Mouse (Mus musculus): ENCODE measurements around the gene Ncmap. TPM values are rescaled to one million over a fixed set of nuclear protein-coding genes. Genes with fewer than 3 reads are reported as not detected.

Gene Ncmap
- total RNA-seq, 2 experiments from 2014 or later = 0.63 to 0.73 TPM

DNA sequence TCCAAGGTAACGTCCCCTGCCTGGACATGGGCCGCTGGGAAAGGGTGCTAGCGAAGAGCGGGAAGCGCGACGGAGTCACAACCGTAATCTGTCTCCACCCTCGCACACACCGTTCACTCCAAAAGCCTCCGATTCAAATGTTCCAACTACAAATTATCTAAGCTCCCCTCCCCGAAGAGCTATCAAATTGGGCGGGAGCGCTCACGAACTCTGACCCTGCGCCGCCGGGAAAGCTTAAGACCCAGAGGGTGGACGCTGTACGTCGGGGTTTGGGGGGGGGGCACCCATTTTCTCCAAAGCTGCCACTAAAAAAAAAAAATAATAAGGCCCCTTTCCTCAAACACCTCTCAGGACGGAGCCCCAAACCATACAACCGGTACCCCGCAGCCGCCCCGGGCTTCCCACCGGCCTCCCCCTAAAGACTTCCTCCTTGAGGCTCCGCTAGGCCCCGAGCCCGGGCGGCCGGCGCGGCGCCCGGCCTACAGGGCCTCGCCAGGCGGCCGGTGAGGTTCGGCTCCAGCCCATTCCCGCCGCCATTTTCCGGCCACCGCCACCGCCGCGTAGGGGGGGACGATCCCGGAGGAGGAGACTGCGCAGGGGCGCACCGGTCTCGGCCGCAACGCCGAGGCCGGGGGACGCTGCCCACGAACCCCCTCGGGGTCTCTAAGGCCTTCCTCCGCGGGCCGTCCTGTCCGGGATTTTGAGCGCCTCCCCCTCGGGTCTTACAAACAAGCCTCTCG lies 45.5 kb downstream of the Ncmap start:
- no peak for DNase-seq

DNA sequence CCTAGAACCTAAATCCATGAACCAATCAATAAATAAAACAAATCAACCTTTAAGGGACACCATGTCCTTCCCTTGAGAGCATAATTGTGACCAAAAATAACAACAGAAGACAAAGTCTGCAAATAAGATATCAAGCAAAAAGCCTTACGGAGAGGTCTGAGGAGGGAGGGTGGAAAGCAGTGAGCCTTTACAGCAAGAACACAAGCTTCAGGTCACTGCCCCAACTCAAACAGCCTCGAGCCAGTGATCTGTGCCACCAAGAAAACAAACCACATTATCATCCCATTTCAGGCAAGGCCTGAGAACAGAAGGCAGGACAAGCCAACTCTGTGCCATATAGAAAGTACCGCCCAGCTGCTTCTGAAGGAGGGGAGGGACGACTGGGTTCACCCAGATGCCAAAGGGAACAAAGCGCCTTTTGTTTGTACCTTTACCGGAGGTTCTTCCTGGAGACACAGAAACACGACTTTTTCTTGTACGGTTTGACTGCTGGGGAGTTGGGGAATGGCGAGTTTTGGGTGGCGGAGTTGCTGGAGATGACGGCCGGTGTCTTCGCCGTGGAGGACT lies 60.6 kb downstream of the Ncmap start:
- DNase-seq = no peak

DNA sequence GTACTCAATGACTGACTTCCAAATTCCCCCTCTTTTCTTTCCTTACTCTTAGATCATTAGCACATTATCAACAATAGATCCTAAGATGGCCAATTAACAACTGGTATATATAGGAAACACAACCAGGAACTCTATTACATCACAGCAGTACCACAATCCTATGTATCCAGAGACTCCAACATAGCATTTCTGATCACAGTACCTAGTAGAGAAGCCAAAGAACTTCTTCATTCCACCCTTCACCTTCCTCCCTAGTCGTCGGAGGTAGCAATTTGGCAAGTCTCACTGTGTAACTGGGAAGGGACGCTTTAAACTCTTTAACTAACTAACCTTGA lies 62.0 kb downstream of the Ncmap start:
- no peak for DNase-seq

DNA sequence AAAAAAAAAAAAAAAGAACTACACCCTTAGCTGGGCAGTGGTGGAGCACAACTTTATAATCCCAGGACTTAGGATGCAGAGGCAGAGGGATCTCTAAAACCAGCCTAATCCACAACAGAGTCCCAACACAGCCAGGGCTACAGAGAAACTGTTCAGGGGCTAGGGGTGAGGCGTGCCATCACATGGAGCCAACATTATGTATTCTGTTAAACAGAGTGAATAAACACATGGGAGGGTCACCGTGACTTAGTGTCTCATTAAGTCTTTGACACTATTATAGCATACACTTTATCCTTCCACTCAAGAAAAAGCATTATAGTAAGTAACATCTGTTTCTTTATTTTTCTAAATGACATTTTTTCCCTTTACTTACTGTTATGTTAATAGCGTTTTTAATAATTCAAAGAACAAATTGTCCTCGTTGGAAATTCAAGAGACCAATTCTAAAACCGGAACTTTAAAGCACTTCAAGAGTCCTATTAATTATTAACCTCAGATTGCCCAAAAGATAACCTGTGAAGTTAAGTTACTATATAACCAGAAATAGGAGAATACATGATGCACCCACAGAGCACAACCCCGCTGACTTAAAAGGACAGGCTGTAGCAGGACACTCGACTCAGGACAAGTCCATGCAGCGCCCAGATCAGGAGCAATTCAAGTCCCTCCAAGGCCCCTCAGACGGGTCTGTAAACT lies 62.6 kb downstream of the Ncmap start:
- no peak for DNase-seq

DNA sequence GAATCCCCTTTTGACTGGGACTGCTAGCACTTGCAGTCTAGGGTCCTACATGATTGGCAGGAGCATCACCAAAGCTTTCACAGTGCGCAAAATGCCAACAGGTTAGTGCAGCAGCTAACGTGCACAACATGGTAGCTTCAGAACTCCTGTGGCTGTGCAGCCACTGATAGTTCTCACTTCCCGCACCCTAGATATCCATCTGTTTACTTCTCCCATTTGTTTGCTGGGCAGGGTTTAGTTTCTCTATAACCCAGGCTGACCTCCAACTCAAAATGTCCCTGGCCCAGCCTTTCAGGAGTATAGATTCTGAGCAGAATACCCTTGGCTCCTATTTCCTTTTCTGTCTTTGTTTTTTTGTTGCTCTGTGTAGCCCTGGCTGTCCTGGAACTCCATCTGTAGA lies 71.6 kb downstream of the Ncmap start:
- DNase-seq = no peak

DNA sequence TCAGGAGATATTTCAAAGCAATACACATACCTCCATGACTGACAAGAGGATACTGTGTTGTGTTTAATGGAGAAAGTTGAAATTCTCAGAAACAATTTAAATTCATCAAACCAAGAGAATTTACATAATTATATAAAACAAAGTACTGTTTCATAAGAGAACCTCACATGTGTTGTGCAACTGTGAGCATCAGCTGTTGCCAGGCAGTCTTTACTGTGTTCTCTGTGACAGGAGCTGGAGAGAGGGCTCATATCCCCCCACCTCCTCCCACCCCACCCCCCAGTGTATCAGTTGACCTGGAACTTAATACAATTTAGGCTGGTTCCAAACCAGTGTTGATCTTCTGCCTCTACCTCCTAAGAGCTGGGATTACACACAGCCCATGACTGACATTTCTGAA lies 72.0 kb downstream of the Ncmap start:
- DNase-seq = no peak

DNA sequence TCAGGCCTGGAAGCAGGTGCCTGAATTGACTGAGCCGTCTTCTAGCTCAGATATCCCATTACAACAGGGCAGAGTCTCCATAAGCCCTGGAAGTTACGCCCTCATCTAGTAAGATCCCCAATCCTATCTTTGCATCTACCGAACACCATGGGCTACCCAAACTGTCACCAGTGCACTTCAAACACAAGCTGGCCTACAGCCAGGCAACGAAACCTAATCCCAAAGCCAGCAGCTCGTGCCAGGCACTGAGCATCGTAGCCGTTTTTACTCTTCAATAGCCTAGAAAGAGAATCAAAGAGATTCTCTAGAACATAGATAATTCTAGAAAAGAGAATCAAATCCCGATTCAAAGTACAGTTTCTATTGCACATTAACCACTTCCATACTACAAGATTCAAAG lies 75.0 kb downstream of the Ncmap start:
- no peak for DNase-seq

Small RNA genes lying within 50 kb of the gene (microRNA-seq; reads per million reads assigned to microRNA genes)
- gene Mir700 = 342 reads per million, percentile 60 among the genes with 10 or more reads in this experiment

Other genes starting within 250 kb of the Ncmap start
- 100 to 1,000 TPM; 109 to 128 TPM for gene Clic4, start 125.4 kb downstream of the Ncmap start, total RNA-seq (2021)
- 100 to 1,000 TPM; 104 to 137 TPM for gene Srrm1, start 44.9 kb downstream of the Ncmap start, total RNA-seq (2021)
- gene Rcan3, start 35.6 kb upstream of the Ncmap start, total RNA-seq (2021) = 10 to 100 TPM; 18.0 to 23.0 TPM
- under 1 TPM; 0.12 to 0.85 TPM for gene Stpg1, start 96.6 kb upstream of the Ncmap start, total RNA-seq (2021)
- gene Nipal3, start 96.8 kb upstream of the Ncmap start, total RNA-seq (2021) = 10 to 100 TPM; 13.8 to 15.4 TPM
- under 1 TPM; 0.33 TPM for gene Grhl3, start 175.4 kb upstream of the Ncmap start, total RNA-seq (2021)

All from adrenal gland, postnatal 10 days (tissue).